Mouse (Mus musculus) bone marrow, adult 2 months (tissue): ENCODE results near the gene Tbc1d25.

Experiments
- CTCF ChIP-seq: fragments of 200-500 bp; IDR thresholded peaks from 2 replicates; pipeline ENCODE4 v1.5.1; 2011; ENCODE audit warnings: low read length, control low read depth; ENCODE audit not compliant: control insufficient read depth, insufficient read depth
- POLR2A ChIP-seq: fragments of 200-500 bp; IDR thresholded peaks from 2 replicates; pipeline ENCODE4 v1.6.1; 2011; ENCODE audit warnings: low read depth, mild to moderate bottlenecking, control low read depth, low read length, borderline replicate concordance; ENCODE audit not compliant: control insufficient read depth

DNA sequence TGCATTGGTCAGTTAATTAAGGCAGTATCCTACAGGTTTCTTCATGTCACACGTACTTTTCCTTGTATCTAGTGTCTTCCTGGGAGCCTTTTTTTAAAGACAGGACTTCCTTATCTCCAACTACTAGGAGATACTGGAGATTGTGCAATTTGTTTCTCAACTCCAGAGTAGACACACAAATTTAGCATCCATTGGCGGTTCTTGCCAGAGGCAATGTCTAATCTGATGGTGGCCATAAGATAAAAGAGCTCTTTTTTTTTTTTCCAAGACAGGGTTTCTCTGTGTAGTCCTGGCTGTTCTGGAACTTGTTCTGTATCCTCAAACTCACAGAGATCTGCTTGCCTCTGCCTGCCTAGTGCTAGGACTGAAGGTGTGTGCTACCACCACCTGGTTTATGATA lies 33.7 kb upstream of the Tbc1d25 start:
- TF ChIP-seq CTCF (no peak), POLR2A (no peak)
